Mouse (Mus musculus) neural tube, embryonic 14.5 days (tissue): ENCODE results near the gene Txnrd1. TPM values are rescaled to one million over a fixed set of nuclear protein-coding genes. Genes with fewer than 3 reads are reported as not detected.

Experiments
- ATAC-seq: fragments of 200-750 bp; cut with Nextera tagmentation; 2 replicates; pipeline ENCODE4 v1.8.0; 2017; ENCODE audit warnings: low read depth, mild to moderate bottlenecking, moderate TSS enrichment, moderate library complexity
- H3K27ac ChIP-seq: fragments of 300-500 bp; sonication (generic); 2 replicates; pipeline ENCODE4 v1.5.1; 2014; ENCODE audit warnings: low read depth, mild to moderate bottlenecking, control low read depth, low read length, moderate library complexity, mixed read lengths
- H3K27me3 ChIP-seq: fragments of 300-500 bp; sonication (generic); 2 replicates; pipeline ENCODE4 v1.6.1; 2014; ENCODE audit warnings: low read length; ENCODE audit not compliant: control insufficient read depth, insufficient read depth
- H3K36me3 ChIP-seq: fragments of 300-500 bp; sonication (generic); 2 replicates; pipeline ENCODE4 v1.6.1; 2014; ENCODE audit warnings: low read length, mixed read lengths; ENCODE audit not compliant: control insufficient read depth, insufficient read depth
- H3K4me1 ChIP-seq: fragments of 300-500 bp; sonication (generic); 2 replicates; pipeline ENCODE4 v1.6.1; 2014; ENCODE audit warnings: low read length; ENCODE audit not compliant: control insufficient read depth, insufficient read depth
- H3K4me2 ChIP-seq: fragments of 300-500 bp; sonication (generic); 2 replicates; pipeline ENCODE4 v1.6.1; 2014; ENCODE audit warnings: mild to moderate bottlenecking, low read depth, low read length, control low read depth
- H3K4me3 ChIP-seq: fragments of 300-500 bp; sonication (generic); 2 replicates; pipeline ENCODE4 v1.5.1; 2014; ENCODE audit warnings: low read depth, low read length, control low read depth, mixed read lengths
- H3K9ac ChIP-seq: fragments of 300-500 bp; sonication (generic); replicated peaks from 2 replicates; pipeline ENCODE4 v1.6.1; 2014; ENCODE audit warnings: low read depth, mild to moderate bottlenecking, control low read depth, low read length, mixed read lengths
- H3K9me3 ChIP-seq: fragments of 300-500 bp; sonication (generic); 2 replicates; pipeline ENCODE4 v1.6.1; 2016; ENCODE audit warnings: low read length; ENCODE audit not compliant: control insufficient read depth
- WGBS: fragments of 180-500 bp; shearing (Covaris S2); extraction: QIAGEN DNeasy Blood & Tissue Kit; methylation state at CpG from one replicate; pipeline ENCODE4 v1.1.7; 2014; 5-methylcytosine and 5-hydroxymethylcytosine counted together
- polyA plus RNA-seq: library from polyadenylated mRNA; unstranded; fragments of >200 nt; fragmentation: Nextera tagmentation; extraction: Ambion mirVana; gene quantifications from 2 replicates; pipeline ENCODE4 v1.2.1, GENCODE M21; 2014

Txnrd1 gene
- polyA plus RNA-seq, 1 experiment from 2014 or later, result 110 TPM

DNA sequence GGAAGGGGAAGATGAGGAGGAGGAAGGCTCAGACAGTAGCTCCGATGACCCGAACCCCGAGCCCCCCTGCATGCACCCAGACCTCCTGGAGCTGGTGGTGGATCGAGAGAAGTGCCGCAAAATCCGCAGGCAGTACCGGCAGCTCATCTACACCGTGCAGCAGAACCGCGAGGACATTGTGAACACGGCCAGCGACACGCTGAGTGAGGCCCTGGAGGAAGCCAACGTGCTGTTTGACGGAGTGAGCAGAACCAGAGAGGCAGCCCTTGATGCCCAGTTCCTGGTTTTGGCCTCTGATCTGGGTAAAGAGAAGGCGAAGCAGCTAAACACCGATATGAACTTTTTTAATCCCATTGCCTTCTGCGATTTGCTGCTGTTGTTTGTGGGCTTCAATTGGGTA is 33.1 kb downstream of the Txnrd1 start:
- H3K9ac ChIP-seq, result no peak overlapping the region
- H3K27me3 ChIP-seq, result no peaks in the 10 kb centered on the region
- WGBS, result 82% methylated on average over 18 of the region's 18 CpGs
- H3K27ac ChIP-seq, result no peak overlapping the region
- H3K4me2 ChIP-seq, result no peak overlapping the region
- no peaks in the 10 kb centered on the region for H3K9me3 ChIP-seq
- no peak overlapping the region for H3K4me3 ChIP-seq
- no peak for ATAC-seq
- H3K36me3 ChIP-seq, result 0 out of 2 replicates have a peak, but pooled peaks cover 4% of the 10 kb centered on the region
- H3K4me1 ChIP-seq, result peaks cover 19% of the 10 kb centered on the region

- WGBS, result 86% methylated on average over 6 of the region's 6 CpGs
- Histone ChIP-seq H3K4me2 (no peak overlapping the region), H3K9me3 (no peaks in the 10 kb centered on the region), H3K9ac (no peak overlapping the region), H3K27ac (no peak overlapping the region), H3K36me3 (0 out of 2 replicates have a peak, but pooled peaks cover 4% of the 10 kb centered on the region), H3K4me1 (peaks cover 4% of the 10 kb centered on the region; the same call in 1 of the 2 replicates), H3K4me3 (no peak overlapping the region), H3K27me3 (no peaks in the 10 kb centered on the region)
- no peak for ATAC-seq
Observed at GRCm38 (mm10) chr10:82868418-82869086, 34.8 kb downstream of the Txnrd1 start.

DNA sequence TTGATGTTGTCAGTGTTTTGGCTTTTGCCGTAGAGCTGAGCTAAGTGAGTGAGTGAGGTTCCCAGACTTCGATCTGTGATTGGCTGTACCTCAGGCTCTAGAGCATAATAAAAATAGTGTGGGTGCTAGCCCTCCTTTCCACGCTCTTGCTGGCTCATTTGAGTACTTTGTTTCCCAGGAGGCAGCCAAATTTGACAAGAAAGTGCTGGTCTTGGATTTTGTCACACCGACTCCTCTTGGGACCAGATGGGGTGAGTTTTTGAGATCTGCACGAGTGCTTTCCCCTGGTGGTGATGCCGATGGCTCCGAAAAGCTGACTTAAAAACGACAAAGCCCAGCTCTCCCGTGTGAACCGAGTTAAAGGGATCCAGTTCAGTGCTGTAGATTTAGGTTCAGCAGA is 41.7 kb downstream of the Txnrd1 start:
- H3K36me3 ChIP-seq, result peaks cover 46% of the 10 kb centered on the region
- 94% methylated on average over 10 of the region's 10 CpGs for WGBS

GRCm38 (mm10) chr10:82876076-82876796 is 42.5 kb downstream of the Txnrd1 start:
- H3K4me3 ChIP-seq, result no peak overlapping the region
- no peaks in the 10 kb centered on the region for H3K27me3 ChIP-seq
- no peaks in the 10 kb centered on the region for H3K9me3 ChIP-seq
- WGBS, result 85% methylated on average over 16 of the region's 16 CpGs
- no peaks in the 10 kb centered on the region for H3K4me1 ChIP-seq
- H3K4me2 ChIP-seq, result no peak overlapping the region
- no peak for ATAC-seq
- peaks cover 54% of the 10 kb centered on the region for H3K36me3 ChIP-seq
- H3K27ac ChIP-seq, result no peak overlapping the region
- H3K9ac ChIP-seq, result no peak overlapping the region

More for the DNA sequence above, 41.7 kb downstream of the Txnrd1 start:
- no peak overlapping the region for H3K9ac ChIP-seq
- ATAC-seq, result no peak
- H3K27me3 ChIP-seq, result no peaks in the 10 kb centered on the region
- H3K9me3 ChIP-seq, result no peaks in the 10 kb centered on the region
- H3K4me1 ChIP-seq, result no peaks in the 10 kb centered on the region
- H3K4me3 ChIP-seq, result no peak overlapping the region
- H3K27ac ChIP-seq, result no peak overlapping the region
- H3K4me2 ChIP-seq, result no peak overlapping the region

DNA sequence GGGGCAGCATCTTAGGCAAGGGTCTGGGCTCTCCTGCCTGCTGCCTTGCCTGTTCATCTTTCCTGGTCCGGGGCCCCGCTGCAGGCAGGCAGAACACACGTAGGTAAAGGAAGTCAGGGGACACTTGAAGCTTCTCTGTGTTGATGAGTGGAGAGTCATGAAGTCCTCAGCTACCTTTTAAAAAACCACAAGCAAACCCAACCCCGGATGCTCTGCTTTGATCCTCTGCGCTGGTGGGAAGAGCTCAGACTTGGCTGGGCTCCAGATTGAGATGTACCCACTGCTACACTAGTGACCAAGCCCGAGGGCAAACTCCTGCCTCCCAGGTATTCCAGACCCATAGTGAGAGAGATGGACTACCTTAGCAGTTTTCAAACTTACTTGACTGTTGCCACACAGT is 53.6 kb downstream of the Txnrd1 start:
- peaks cover 55% of the 10 kb centered on the region for H3K36me3 ChIP-seq
- H3K4me3 ChIP-seq, result no peak overlapping the region
- no peak overlapping the region for H3K9ac ChIP-seq
- no peaks in the 10 kb centered on the region for H3K9me3 ChIP-seq
- H3K4me1 ChIP-seq, result no peaks in the 10 kb centered on the region
- ATAC-seq, result no peak
- H3K27ac ChIP-seq, result no peak overlapping the region
- 94% methylated on average over 6 of the region's 6 CpGs for WGBS
- H3K4me2 ChIP-seq, result no peak overlapping the region
- no peaks in the 10 kb centered on the region for H3K27me3 ChIP-seq

- Histone ChIP-seq H3K4me3 (no peak overlapping the region), H3K9ac (no peak overlapping the region), H3K36me3 (peaks cover 50% of the 10 kb centered on the region), H3K27me3 (no peaks in the 10 kb centered on the region), H3K27ac (no peak overlapping the region), H3K4me1 (no peaks in the 10 kb centered on the region), H3K9me3 (no peaks in the 10 kb centered on the region), H3K4me2 (no peak overlapping the region)
- 86% methylated on average over 8 of the region's 8 CpGs for WGBS
- no peak for ATAC-seq
Observed at GRCm38 (mm10) chr10:82888576-82888975, 54.8 kb downstream of the Txnrd1 start.

- no peaks in the 10 kb centered on the region for H3K4me1 ChIP-seq
- peaks cover 50% of the 10 kb centered on the region for H3K36me3 ChIP-seq
- H3K27ac ChIP-seq, result no peak overlapping the region
- H3K4me3 ChIP-seq, result no peak overlapping the region
- H3K9ac ChIP-seq, result no peak overlapping the region
- ATAC-seq, result no peak
- H3K27me3 ChIP-seq, result no peaks in the 10 kb centered on the region
- H3K4me2 ChIP-seq, result no peak overlapping the region
- no peaks in the 10 kb centered on the region for H3K9me3 ChIP-seq
- WGBS, result 73% methylated on average over 9 of the region's 9 CpGs
Observed at GRCm38 (mm10) chr10:82889447-82889973, 55.8 kb downstream of the Txnrd1 start.

GRCm38 (mm10) chr10:82890936-82891335 is 57.2 kb downstream of the Txnrd1 start:
- no peak overlapping the region for H3K4me2 ChIP-seq
- ATAC-seq, result no peak
- H3K4me1 ChIP-seq, result no peaks in the 10 kb centered on the region
- H3K9me3 ChIP-seq, result no peaks in the 10 kb centered on the region
- WGBS, result 82% methylated on average over 2 of the region's 2 CpGs
- peaks cover 48% of the 10 kb centered on the region for H3K36me3 ChIP-seq
- H3K27me3 ChIP-seq, result no peaks in the 10 kb centered on the region
- H3K4me3 ChIP-seq, result no peak overlapping the region
- H3K27ac ChIP-seq, result no peak overlapping the region
- no peak overlapping the region for H3K9ac ChIP-seq

DNA sequence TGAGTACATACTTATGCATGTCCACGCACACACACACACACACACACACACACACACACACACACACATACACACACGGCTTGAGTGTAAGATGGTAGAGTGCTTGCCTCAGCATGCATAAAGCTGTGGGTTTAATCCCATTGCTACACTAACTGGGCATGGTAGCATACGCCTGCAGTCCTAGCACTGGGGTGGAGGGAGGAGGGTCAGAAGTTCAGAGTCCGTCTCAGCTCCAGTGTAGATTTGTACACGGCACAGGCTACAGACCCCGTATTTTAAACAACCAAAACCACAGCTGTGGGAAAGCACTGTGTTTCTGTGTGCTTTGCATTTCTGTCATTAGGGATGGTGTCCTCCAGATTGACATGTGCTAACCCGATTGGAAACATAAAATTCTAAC is 57.7 kb downstream of the Txnrd1 start:
- Histone ChIP-seq H3K9me3 (no peaks in the 10 kb centered on the region), H3K9ac (no peak overlapping the region), H3K36me3 (peaks cover 48% of the 10 kb centered on the region), H3K4me1 (no peaks in the 10 kb centered on the region), H3K4me2 (no peak overlapping the region), H3K27me3 (no peaks in the 10 kb centered on the region), H3K4me3 (no peak overlapping the region), H3K27ac (no peak overlapping the region)
- 84% methylated on average over 7 of the region's 7 CpGs for WGBS
- no peak for ATAC-seq
